Mouse (Mus musculus) heart, adult 8-10 months (tissue): ENCODE measurements around the gene Gpr160. TPM values are rescaled to one million over a fixed set of nuclear protein-coding genes. Genes with fewer than 3 reads are reported as not detected.

Experiments
- DNase-seq: peaks from one replicate; pipeline ENCODE4 v3.0.0; 2022; ENCODE audit warnings: low spot score
- total RNA-seq, 4 experiments: library from RNA; stranded (reverse); gene quantifications; 2 replicates each; pipeline ENCODE4 v1.2.4; 2022

The Gpr160 gene
- total RNA-seq, 4 experiments from 2014 or later = 1.4 to 2.5 (median 2.0) TPM

- DNase-seq = no peak
Observed at GRCm38 (mm10) chr3:30899407-30899806, 43.7 kb downstream of the Gpr160 start.

GRCm38 (mm10) chr3:30904658-30905057 lies 48.9 kb downstream of the Gpr160 start:
- no peak for DNase-seq

- no peak for DNase-seq
Observed at GRCm38 (mm10) chr3:30917160-30917559, 61.4 kb downstream of the Gpr160 start.

- no peak for DNase-seq
Observed at GRCm38 (mm10) chr3:30927664-30928063, 71.9 kb downstream of the Gpr160 start.

GRCm38 (mm10) chr3:30929828-30930227 lies 74.1 kb downstream of the Gpr160 start:
- no peak for DNase-seq

- no peak for DNase-seq
Observed at GRCm38 (mm10) chr3:30934384-30934783, 78.6 kb downstream of the Gpr160 start.

Other genes starting within 250 kb of the Gpr160 start
- gene Lrriq4, start 211.4 kb upstream of the Gpr160 start, total RNA-seq = not detected
- gene Lrrc34, start 208.1 kb upstream of the Gpr160 start, total RNA-seq = not detected
- gene Lrrc31, start 156.1 kb upstream of the Gpr160 start, total RNA-seq = under 1 TPM in 2 of 4 experiments, not detected in 2; 0.19 to 0.47 TPM
- gene Samd7, start 109.7 kb upstream of the Gpr160 start, total RNA-seq = not detected
- gene Sec62, start 63.1 kb upstream of the Gpr160 start, total RNA-seq = 10 to 100 TPM; 36.4 to 41.1 (median 38.2) TPM
- 10 to 100 TPM; 15.4 to 19.3 (median 17.6) TPM for gene Phc3, start 113.5 kb downstream of the Gpr160 start, total RNA-seq
- gene Prkci, start 139.8 kb downstream of the Gpr160 start, total RNA-seq = 10 to 100 TPM in 3 of 4 experiments, 1 to 10 TPM in 1; 9.5 to 11.9 (median 10.7) TPM
- gene Skil, start 239.1 kb downstream of the Gpr160 start, total RNA-seq = 10 to 100 TPM; 11.4 to 18.7 (median 14.9) TPM